Mouse (Mus musculus): ENCODE measurements at regions not wholly inside any gene's neighbourhood (a gene's known extent, or its start where the extent isn't known, plus 50 kb on each side); places are given as distances from the start of the nearest gene placed in this dataset.
"Not testable (repeated sequence)": the region's sequence is repeated elsewhere in the genome, so short reads cannot be mapped to it uniquely, and the experiment has no call there.

DNA sequence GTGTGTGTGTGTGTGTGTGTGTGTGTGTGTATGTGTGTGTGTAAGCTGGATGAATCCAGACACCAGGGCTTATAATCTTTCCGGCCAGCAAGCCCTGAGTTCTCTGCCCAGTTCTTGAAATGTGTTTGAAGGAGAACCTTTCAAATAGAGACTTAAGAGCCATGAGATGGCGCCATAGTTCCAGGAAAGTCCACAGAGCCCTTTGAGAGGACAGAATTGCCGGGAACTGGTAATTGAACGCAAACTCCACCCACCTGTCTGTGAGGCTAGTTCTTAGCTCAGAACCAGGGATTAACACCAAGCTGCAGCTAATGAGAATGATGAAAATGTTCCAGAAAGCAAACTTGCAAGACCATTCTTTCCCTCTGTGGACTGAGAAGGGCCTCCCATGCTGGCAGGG lies 72.2 kb downstream of the Trim42 start:
- DNase-seq (ENCODE audit: low spot score in 2 of 2): peak; percentile 62 to 73

DNA sequence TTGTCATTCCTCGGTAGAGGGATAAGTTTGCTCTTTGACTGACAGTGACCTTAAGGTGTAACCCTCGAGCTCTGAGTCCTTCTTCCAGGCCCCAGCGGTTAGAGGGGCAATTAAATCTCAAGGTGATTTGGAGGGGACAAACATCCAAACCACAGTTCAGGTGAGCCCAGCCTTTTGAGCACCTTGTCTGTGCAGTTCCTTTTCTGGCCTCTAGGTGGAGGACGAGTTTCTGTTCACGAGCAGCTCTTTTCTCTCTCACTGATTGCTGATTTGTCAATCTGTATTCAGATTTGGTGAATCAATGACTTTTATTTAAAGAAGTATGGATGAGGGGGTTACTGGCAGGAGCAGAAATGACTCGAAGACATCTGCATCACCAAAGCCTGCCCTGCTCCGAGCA lies 74.0 kb downstream of the Trim42 start:
- peak; percentile 45 to 68 for DNase-seq (ENCODE audit: low spot score in 2 of 2)

DNA sequence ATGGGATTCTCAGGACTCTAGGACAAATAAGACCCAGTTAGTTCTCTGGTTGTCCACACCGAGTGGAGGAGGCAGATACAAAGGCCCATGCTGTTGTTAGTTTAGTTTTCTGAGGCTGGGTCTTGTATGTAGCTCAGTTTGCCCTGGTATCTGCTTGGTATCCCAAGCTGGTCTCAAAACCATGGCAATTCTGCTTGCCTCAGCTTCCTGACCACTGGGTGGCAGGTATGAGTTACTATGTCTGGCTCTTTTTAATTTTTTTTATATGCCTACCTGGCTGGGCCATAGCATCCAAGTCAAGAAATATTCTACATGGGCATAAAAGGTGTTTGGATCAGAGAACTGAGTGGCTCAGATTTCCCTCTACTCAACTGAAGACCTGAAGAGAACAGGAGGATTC lies 77.9 kb downstream of the Trim42 start:
- no peak for DNase-seq (ENCODE audit: low spot score in 2 of 2)

DNA sequence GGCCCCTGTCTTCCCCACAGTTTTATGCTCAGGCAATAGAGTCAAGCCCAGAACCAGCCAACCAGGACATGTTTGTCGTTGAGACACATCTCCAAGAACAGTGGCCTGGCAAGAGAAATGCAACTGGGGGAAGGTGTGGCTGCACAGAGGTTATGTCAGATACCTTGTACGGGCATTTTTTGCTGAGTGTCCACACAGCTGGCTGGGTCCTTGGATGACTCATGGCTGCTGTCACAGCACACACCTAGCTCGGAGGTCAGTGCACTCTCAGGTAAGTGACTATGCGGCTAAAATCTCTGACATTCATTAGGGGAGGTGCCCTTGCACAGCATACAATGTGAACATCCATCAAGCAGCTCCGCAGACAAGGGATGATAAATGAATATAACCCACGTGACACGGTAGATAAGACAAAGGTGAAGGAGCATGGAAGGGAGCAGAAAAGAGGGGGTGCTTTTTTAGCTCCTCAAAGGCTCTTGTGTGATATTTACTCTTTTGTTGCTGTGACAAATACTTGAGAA lies 85.4 kb downstream of the Trim42 start:
- DNase-seq (ENCODE audit: low spot score in 2 of 2): no peak

DNA sequence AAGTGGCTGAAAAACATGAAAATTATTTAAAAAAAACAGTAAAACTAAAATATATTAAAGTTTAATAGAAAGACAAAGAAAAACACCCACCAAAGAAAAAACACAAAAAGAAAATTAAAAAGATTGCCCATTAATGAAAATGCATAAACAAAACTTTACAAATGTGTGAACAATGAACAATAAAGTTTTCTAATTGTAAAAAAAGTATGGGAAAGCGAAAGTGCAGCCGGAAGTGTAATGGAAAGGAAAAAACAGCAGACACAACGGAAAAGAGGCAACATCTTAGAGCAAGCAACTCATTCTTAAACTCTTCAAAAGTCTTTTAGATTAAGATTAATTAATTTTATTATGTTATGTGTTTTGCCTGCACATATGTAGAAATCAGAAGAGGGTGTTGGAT lies 87.7 kb downstream of the Trim42 start:
- DNase-seq (ENCODE audit: low spot score in 2 of 2): no peak

DNA sequence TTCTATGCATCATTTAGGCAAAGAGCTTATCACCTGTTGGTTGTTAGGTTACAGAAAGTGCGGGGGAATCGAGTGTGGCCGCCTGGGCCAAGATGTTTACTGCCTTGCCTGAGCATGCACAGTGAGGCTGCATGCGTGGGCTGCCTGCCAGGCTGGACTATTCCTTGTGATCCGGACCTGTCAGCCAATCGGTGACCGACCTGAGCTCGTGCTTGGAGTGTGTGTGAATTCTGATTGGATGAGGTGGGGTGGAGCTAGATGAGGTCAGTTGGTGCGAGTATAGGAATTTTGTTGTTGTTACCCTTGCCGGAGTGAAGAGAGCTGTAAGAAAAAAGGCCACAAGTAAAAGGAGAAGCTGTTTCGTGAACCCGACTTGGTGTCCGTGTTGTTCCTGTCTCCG lies 94.3 kb downstream of the Trim42 start:
- not testable (repeated sequence) for DNase-seq (ENCODE audit: low spot score in 2 of 2)

DNA sequence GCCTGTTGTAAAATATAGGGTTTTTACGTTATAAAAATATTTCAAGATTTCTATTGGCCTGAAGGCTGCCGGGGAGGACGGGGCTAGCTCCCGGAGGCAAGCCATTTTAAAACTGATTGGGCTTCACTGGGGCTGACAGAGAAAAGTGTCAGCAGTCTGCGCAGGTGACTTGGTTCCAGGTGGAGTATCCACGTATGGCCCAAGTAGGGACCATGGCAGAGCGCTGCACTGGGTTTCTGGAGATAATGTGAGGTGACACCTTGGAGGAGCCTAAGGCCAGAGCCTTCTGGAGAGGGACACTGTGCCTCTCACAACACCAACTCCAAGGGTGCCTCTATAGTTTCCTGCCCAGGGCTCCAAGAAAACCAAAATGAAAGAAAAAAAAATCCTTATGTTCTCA lies 95.9 kb downstream of the Trim42 start:
- no peak for DNase-seq (ENCODE audit: low spot score in 2 of 2)

DNA sequence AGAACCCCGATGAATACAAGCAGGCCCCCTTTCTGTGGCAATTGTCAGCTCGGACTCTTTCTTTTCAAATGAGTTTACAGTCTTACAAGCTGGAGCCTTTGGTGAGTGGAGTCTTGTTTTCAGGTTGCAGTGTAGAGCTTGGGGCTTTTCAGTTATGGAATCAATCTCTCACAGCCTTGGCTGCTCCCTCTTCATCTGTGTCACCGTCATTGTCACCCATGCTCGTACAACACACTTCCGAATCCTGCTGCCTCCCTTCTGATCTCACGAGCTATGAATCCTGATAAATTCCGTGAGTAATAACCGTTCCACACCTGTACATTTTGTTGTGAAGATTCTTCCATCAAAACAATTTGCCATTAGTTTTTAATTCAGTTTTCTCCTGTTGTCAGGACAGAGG lies 97.7 kb downstream of the Trim42 start:
- DNase-seq (ENCODE audit: low spot score in 2 of 2): no peak

DNA sequence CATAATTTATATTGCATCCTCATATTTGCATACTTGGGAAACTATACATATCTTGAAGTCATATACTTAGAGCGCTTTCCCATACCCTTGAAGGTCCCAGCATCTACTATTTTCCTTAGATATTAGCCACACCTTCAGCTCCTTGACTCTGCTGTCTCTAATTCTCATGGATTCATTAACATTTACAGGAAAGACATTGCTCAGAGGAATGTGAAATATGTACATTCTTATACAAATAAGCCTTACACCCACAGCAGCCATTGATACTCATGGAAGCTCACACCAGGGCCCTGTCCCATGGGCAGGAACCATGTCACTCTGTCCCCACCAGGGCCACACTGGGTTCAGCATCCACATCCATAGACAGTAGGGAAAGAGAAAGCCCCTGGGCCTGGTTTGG lies 122.1 kb downstream of the Trim42 start:
- no peak for DNase-seq (ENCODE audit: low spot score in 2 of 2)

DNA sequence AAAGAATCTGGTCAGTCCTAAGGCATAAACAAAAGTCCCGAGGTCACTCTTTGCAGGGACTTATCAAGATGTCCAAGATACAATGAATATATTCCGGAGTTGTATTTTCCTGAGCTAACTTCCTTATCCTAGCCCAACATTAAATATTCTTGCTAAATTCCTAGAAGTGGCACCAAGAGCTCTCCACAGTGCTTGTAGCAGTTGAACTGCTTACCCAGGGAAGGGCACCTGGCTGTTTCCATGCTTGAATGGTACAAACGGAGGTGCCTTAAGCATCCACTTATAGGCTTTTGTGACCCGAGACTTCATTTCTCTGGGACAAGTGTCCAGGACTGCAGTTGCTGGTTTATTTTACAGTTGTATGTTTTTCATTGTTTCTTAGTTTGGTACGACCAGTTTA lies 115.1 kb upstream of the Slc25a36 start:
- DNase-seq (ENCODE audit: low spot score in 2 of 2): no peak

DNA sequence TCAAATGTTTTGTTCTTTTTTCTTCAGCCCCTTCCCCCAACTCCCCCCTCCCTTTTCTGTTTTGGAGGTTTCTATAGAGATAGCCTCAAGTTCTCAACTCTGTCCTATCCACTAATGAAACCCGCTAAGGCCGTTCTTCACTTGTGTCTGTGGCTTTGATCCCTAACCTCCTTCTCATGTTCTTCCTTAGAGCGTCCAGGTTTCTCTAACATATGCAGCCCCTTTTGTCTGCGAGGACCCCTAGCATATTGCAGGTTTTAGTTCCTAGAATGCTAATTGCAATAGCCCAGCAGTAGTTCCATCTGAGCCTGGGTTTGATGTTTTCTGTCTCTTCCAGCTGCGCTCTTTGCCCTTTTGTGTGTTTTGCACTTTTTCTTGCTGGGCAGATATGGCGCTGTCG lies 113.6 kb upstream of the Slc25a36 start:
- DNase-seq (ENCODE audit: low spot score in 2 of 2): no peak

DNA sequence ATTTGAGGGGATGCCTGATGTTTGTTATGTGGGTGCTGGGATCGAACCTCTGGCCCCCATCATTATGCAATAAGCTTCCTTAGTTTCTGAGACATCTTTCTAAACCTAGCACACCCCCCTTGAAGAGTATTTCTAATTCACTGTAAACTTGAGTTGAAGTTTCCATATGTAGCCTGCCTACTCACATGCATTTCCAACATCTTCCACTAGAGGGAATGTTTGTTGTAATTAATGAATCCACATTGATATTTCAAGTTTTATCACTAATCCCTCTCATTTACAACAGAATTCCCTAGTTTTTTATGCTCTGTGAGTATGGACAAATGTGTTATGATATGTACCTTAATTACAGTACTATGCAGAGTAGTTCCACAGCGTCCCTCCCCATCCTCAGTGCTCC lies 103.8 kb upstream of the Slc25a36 start:
- DNase-seq (ENCODE audit: low spot score in 2 of 2): peak in 1 of 2 experiments; percentile 9

DNA sequence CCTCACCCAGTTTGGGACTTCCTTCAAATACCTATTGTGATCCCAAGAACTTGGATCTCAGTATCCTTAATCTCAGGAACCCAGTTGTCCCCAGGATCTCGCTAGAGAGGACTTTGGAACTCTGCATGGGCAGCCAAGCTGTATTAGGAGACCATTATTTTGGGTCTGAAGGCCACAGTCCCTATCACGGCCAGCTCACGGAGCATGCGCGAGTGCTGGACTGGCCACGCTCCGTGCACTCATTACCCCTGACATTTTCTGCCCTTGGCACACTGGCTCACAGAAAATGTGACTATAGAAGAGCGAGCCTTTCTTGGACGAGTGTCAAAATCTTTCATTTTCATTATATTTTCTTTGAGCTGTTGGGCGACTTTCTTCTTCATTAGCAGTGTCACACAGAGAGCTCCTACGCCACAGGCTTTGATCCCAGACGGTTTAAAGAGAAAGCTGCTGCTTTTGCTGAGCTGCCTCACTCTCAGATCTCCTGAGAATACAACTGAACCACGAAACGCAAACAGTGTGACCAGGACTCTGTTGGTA lies 79.4 kb upstream of the Slc25a36 start:
- no peak for DNase-seq (ENCODE audit: low spot score in 2 of 2)

DNA sequence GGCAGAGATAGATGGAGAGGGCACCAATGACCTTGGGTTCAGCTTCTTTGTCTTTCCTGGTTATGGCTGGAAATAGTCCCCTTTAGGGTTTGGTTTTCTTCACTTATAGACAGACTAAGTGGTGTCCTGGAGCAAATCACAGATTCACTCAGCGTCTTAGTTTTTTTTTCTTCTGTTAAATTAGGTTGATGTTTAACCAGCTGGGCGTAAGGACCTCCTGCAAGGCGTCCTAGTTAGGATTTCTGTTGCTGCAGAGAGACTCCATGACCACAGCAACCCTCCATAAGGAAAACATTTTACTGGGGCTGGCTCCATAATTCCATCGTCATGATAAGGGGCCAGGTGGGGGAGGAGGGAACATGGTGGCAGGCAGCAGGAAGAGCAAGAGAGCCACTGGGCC lies 78.7 kb upstream of the Slc25a36 start:
- no peak for DNase-seq (ENCODE audit: low spot score in 2 of 2)

DNA sequence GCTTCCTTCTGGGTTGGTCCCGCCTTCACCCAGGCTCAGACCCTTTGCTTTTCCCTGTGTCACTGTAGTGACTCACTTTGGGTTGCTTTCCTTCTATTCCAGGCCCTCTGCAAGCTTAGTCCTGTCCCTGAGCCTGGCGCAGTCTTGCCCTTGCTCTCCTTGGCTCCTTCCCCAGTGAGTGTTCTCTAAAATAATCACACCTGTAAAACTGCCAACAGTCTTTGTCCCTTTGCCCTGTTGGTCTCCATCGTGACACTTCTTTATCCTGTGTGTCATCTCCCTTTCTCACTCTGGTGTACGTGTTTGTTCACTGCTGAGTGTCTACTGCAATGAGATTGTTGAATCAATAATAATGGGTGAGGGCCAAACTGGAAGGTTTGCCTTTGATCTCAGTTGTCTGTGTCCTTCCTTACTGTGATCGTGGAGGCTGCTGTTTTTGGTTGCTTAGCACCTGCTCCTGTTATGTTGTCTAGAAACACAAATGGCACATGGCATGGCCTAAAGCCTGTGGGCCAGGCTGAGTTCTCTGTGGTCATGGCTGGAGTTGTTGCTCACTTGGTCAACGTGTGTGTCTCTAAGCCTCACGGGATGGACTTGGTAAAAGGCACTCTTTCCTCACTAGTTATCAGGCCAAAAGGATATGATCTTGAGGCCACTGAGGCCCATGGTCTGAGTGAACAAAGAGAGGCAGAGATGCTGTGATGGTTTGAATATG lies 77.8 kb upstream of the Slc25a36 start:
- no peak for DNase-seq (ENCODE audit: low spot score in 2 of 2)

DNA sequence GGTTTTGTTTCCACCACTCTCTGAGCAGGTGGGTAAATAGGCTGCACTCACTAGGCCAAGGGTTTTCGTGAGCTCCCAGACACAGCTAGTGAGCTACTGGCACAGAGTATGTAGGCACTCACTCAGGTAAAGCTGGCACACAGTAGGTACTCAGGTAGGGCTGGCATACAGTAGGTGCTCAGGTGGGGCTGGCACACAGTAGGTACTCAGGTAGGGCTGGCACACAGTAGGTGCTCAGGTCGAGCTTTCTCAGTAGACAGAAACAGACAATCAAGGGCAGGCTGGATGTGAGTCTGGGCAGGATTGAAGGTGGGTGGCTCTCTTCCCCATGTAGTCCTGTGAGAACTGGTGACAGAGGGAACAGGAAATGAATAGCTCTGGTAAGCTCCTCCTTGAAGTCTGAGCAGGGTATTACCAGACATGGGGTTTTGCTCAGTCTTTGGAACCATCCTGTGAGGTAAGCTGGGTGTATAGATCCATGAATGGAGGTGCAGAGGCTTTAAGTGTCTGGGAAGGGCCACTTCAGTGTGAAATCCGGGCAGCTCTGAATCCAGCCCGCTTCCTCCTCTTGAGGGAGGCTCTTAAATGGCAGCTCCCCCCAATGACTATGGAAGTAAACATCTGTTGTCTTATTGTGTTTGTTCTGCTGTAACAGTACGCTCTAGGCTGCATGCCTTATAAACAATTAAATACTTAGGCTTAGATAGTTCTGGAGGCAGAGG lies 62.4 kb upstream of the Slc25a36 start:
- DNase-seq (ENCODE audit: low spot score in 2 of 2): no peak

DNA sequence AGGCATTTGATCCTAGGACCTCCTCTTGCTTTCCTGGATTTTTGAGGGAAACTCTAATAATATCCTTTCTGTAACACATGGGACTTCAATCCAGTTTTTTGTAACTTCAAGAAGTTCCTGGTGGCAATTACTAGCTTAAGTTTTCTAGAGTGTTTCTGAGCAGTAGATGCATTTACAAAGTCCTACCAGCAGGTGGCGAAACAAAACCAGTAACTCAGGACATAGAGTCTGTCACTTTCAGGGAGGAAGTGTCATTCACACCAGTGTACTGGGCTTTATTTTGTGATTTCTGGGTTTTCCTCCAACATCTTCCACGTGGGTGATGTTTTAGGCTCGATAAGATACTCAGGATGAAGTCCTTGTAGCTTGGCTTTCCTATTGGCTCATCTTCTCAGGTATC lies 61.1 kb upstream of the Slc25a36 start:
- peak; percentile 52 to 55 for DNase-seq (ENCODE audit: low spot score in 2 of 2)

DNA sequence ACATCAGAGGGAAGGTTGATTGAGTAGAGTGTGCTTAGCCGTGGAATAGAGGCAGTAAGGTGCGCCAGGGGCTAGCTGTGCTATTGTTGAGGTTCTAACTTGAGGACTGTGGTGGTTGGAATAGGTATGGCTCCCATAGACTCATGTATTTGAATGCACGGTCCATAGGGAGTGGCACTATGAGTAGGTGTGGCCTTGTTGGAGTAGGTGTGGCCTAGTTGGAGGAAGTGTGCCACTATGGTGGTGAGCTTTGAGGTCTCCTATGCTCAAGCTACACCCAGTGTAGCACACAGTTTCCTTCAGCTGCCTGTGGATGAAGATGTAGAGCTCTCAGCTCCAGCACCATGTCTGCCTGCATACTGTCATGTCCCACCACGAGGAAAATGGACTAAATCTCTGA lies 60.5 kb upstream of the Slc25a36 start:
- no peak for DNase-seq (ENCODE audit: low spot score in 2 of 2)

DNA sequence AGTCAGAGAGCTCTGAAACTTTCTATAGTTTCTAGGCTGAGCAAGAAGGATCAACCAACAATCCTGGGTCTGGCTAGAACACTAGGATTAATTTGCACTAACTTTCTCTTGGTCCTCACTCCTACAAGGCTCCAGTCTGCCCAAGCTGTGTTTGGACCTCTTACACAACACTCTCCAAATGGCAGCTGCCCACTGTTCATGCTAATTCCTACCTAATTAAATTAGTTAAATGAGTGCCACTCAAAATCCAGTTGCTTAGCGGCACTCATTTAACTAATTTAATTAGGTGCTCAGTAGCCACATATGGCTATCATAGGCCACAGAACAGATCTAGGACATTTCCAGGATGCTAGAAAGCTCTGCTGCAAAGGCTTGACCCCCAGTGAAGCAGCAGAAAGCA lies 59.9 kb upstream of the Slc25a36 start:
- DNase-seq (ENCODE audit: low spot score in 2 of 2): no peak

DNA sequence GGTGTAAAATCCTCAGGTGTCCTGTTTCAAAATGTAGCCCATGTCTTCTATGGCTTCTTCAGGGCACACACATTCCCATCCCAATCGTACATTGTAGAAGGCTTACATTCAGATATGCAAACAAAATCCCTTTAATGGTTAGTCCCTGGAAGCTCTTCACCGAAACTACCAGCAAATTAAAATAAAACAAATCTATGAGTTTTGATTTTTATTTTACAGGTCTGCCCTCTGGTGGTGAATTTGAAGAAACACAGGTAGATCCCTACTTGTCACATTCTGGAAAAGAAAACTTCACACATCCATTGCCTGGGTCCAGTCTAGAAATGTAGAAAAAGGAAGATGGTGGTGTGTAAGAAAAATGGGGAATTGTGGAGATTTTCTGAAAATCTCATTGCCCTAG lies 51.5 kb upstream of the Slc25a36 start:
- no peak for DNase-seq (ENCODE audit: low spot score in 2 of 2)
